Mouse (Mus musculus) cerebellum, adult 2 months (tissue): ENCODE measurements around the gene Slc9c1.

Experiments
- CTCF ChIP-seq: fragments of 200-500 bp; IDR thresholded peaks from 2 replicates; pipeline ENCODE4 v1.5.1; 2011; ENCODE audit warnings: low read depth, mild to moderate bottlenecking, control low read depth, low read length, moderate library complexity, borderline replicate concordance; ENCODE audit not compliant: insufficient read depth
- POLR2A ChIP-seq: fragments of 200-500 bp; IDR thresholded peaks from 2 replicates; pipeline ENCODE4 v1.6.1; 2011; ENCODE audit warnings: low read length, control low read depth, borderline replicate concordance; ENCODE audit not compliant: insufficient read depth

GRCm38 (mm10) chr16:45625342-45625741 is 90.2 kb downstream of the Slc9c1 start:
- TF ChIP-seq CTCF (no peak), POLR2A (no peak)
